Mouse (Mus musculus): ENCODE measurements around the gene Phldb3. TPM values are rescaled to one million over a fixed set of nuclear protein-coding genes. Genes with fewer than 3 reads are reported as not detected.
A peak's percentile ranks its signal among the peaks of the same experiment; 100 is the strongest.

Phldb3 gene
- total and polyA plus RNA-seq, 2 experiments from 2014 or later, result not detected

DNA sequence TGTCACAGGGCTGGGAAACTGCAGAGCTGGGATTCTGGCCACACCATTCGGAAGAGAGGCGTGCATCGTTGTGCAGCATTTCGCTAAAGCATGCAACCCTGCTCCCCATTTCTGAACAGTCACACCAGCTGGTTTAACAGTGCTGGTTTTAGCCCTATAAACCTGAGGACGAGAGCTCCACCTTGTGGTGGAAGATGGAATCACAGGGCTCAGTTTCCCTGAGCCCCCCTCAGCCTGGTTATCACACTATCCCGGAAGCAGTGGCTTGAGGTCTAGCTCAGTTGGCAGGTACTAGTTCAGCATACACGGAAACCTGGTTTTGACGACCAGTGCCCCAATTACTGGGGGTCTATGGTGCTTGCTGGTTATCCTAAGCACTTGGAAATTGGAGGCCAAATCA lies 52.0 kb downstream of the Phldb3 start:
- no peak overlapping the region for H3K9ac ChIP-seq
- no peaks in the 10 kb centered on the region for H3K27me3 ChIP-seq (ENCODE audit: insufficient read depth, low read length)
- H3K4me2 ChIP-seq (ENCODE audit: low read depth), result no peak overlapping the region
- no peaks in the 10 kb centered on the region for H3K36me3 ChIP-seq (ENCODE audit: insufficient read depth)
- TF ChIP-seq CTCF (IDR thresholded peaks at IDR 0.05; ENCODE audit: low read depth), result peak; percentile 96
- DNase-seq (peak; percentile 87), ATAC-seq (peak; percentile 81)
- no peaks in the 10 kb centered on the region for H3K9me3 ChIP-seq (ENCODE audit: low read length)
- 10% methylated on average over 8 of the region's 8 CpGs for WGBS
- no peak overlapping the region for H3K4me3 ChIP-seq (ENCODE audit: low read depth, low read length)
- no peak overlapping the region for H3K27ac ChIP-seq (ENCODE audit: low read depth, low read length)
- no peaks in the 10 kb centered on the region for H3K4me1 ChIP-seq (ENCODE audit: insufficient read depth)

DNA sequence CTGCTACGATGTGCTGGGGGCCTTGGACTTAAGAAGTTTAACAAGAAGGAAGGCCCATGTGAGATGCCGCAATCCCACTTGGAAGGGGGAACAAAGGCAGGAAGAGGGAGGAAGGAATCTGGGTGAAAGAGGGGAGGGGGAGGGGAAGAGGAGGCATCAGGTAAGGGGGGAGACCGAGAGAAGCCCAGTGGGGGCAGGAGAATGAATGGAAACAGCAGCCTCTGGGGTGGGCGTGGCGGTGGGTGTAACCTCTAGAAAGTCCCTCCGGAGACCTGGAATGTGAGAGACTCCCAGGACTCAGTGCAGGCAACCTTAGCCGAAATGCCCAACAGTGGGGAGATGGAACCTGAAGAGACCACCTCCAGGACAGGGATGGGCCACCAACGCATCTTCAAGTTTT lies 53.7 kb downstream of the Phldb3 start:
- TF ChIP-seq CTCF (IDR thresholded peaks at IDR 0.05; ENCODE audit: low read depth), result no peak
- Histone ChIP-seq H3K27ac (ENCODE audit: low read depth, low read length) (no peak overlapping the region), H3K4me1 (ENCODE audit: insufficient read depth) (no peaks in the 10 kb centered on the region), H3K4me2 (ENCODE audit: low read depth) (no peak overlapping the region), H3K9me3 (ENCODE audit: low read length) (no peaks in the 10 kb centered on the region), H3K27me3 (ENCODE audit: insufficient read depth, low read length) (no peaks in the 10 kb centered on the region), H3K9ac (no peak overlapping the region), H3K36me3 (ENCODE audit: insufficient read depth) (no peaks in the 10 kb centered on the region), H3K4me3 (ENCODE audit: low read depth, low read length) (no peak overlapping the region)
- no peak for DNase-seq
- no peak for ATAC-seq
- WGBS, result 40% methylated on average over 8 of the region's 8 CpGs

DNA sequence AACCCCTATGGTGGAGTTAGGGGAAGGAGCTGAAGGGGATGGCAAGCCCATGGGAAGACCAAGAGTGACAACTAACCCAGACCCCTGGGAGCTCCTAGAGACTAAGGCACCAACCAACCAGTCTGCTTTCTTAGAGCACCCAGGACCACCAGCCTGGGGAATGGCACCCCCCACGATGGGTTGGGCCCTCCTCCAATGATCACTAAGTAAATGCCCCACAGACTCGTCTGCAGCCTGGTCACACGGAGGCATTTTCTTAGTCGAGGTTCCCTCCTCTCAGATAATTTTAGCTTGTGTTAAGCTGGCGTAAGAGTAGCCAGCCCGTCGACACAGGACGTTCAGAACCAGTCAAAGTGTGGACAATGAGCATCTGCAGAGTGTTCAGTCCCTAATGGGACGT lies 54.4 kb downstream of the Phldb3 start:
- H3K4me1 ChIP-seq (ENCODE audit: insufficient read depth), result no peaks in the 10 kb centered on the region
- no peak for ATAC-seq
- H3K9ac ChIP-seq, result no peak overlapping the region
- no peaks in the 10 kb centered on the region for H3K9me3 ChIP-seq (ENCODE audit: low read length)
- no peak overlapping the region for H3K4me3 ChIP-seq (ENCODE audit: low read depth, low read length)
- H3K27ac ChIP-seq (ENCODE audit: low read depth, low read length), result no peak overlapping the region
- H3K27me3 ChIP-seq (ENCODE audit: insufficient read depth, low read length), result no peaks in the 10 kb centered on the region
- 81% methylated on average over 9 of the region's 9 CpGs for WGBS
- no peak for TF ChIP-seq CTCF (IDR thresholded peaks at IDR 0.05; ENCODE audit: low read depth)
- DNase-seq, result no peak
- no peaks in the 10 kb centered on the region for H3K36me3 ChIP-seq (ENCODE audit: insufficient read depth)
- no peak overlapping the region for H3K4me2 ChIP-seq (ENCODE audit: low read depth)

DNA sequence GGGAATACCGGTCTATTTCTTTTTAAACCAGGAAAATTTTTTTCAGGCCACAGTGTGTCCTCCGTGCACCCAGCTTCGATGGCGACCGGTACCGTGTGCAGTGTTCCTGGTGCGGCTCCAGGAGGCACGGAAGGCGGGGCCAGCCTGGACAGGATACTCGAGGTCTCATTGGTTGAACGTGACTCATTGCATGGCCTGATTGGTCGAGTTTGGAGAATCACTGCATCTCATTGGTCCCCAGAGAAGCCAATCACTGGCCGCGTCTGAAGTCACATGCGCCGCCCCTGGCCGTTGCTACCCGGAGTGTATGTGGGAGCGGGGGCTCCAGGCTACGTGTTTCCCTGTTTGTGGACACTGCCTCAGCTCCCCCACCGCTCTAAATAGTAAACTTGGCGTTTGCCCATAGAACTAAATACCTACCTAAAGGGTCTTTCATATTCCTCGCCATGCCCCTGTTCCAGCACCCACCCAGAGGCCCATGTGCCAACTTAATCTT lies 61.4 kb downstream of the Phldb3 start:
- no peaks in the 10 kb centered on the region for H3K27me3 ChIP-seq (ENCODE audit: insufficient read depth, low read length)
- no peaks in the 10 kb centered on the region for H3K4me1 ChIP-seq (ENCODE audit: insufficient read depth)
- no peak overlapping the region for H3K4me2 ChIP-seq (ENCODE audit: low read depth)
- DNase-seq (no peak), ATAC-seq (no peak)
- no peak overlapping the region for H3K27ac ChIP-seq (ENCODE audit: low read depth, low read length)
- 93% methylated on average over 23 of the region's 23 CpGs for WGBS
- no peaks in the 10 kb centered on the region for H3K9me3 ChIP-seq (ENCODE audit: low read length)
- H3K4me3 ChIP-seq (ENCODE audit: low read depth, low read length), result no peak overlapping the region
- H3K9ac ChIP-seq, result no peak overlapping the region
- TF ChIP-seq CTCF (IDR thresholded peaks at IDR 0.05; ENCODE audit: low read depth), result no peak
- H3K36me3 ChIP-seq (ENCODE audit: insufficient read depth), result no peaks in the 10 kb centered on the region

DNA sequence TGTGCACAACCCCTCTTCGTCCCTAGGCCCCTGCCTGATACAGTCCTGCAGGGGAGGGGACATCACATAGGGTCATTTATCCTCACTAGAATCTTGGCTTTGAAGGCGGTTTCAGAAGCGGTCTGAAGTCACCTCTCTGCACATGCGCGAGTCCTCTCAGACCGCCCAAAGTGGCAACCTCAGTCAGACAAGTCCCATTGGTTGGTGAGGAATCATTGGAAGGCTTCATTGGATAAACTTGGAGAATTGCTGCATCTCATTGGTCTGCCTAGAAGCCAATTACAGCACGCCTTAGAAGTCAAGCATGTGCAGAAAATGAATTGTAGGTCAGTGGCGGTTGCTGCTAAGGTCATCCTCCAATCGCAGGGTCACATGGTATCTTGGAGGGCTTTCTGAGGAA lies 66.0 kb downstream of the Phldb3 start, which contains the start of gene Tex101:
TSS of gene Tex101 (minus strand) at position 101 of the 400 bp plus-strand sequence.
- H3K27ac ChIP-seq (ENCODE audit: low read depth, low read length), result no peak within 1 kb of the TSS
- H3K4me3 ChIP-seq (ENCODE audit: low read depth, low read length), result no peak within 1 kb of the TSS
- no peaks in the 10 kb centered on the region for H3K27me3 ChIP-seq (ENCODE audit: insufficient read depth, low read length)
- H3K4me2 ChIP-seq (ENCODE audit: low read depth), result no peak within 1 kb of the TSS
- H3K4me1 ChIP-seq (ENCODE audit: insufficient read depth), result no peaks in the 10 kb centered on the region
- ATAC-seq, result no peak
- no peaks in the 10 kb centered on the region for H3K36me3 ChIP-seq (ENCODE audit: insufficient read depth)
- WGBS, result 88% methylated on average over 9 of the region's 9 CpGs
- TF ChIP-seq CTCF (IDR thresholded peaks at IDR 0.05; ENCODE audit: low read depth), result no peak
- no peak for DNase-seq
- no peaks in the 10 kb centered on the region for H3K9me3 ChIP-seq (ENCODE audit: low read length)
- H3K9ac ChIP-seq, result no peak within 1 kb of the TSS

Other genes with a start within 250 kb of the Phldb3 start
- 1.2 and 1.5 TPM in 2 replicates for gene Kcnn4, start 240.5 kb upstream of the Phldb3 start, total RNA-seq (2014; rRNA removed)
- gene Kcnn4, start 240.5 kb upstream of the Phldb3 start, polyA plus RNA-seq (2015; fragmentation: Nextera tagmentation; extraction: Ambion mirVana), result 0.88 and 1.1 TPM in 2 replicates
- 23.9 and 31.8 TPM in 2 replicates for gene Smg9, start 211.1 kb upstream of the Phldb3 start, total RNA-seq (2014; rRNA removed)
- gene Smg9, start 211.1 kb upstream of the Phldb3 start, polyA plus RNA-seq (2015; fragmentation: Nextera tagmentation; extraction: Ambion mirVana), result 25.2 and 28.5 TPM in 2 replicates
- gene Irgc1, start 158.5 kb upstream of the Phldb3 start, total RNA-seq (2014; rRNA removed), result not detected in 2 replicates
- gene Irgc1, start 158.5 kb upstream of the Phldb3 start, polyA plus RNA-seq (2015; fragmentation: Nextera tagmentation; extraction: Ambion mirVana), result not detected in 2 replicates
- gene Plaur, start 148.3 kb upstream of the Phldb3 start, total RNA-seq (2014; rRNA removed), result 0.85 and 1.3 TPM in 2 replicates
- gene Plaur, start 148.3 kb upstream of the Phldb3 start, polyA plus RNA-seq (2015; fragmentation: Nextera tagmentation; extraction: Ambion mirVana), result 1.2 and 1.3 TPM in 2 replicates
- 412 and 434 TPM in 2 replicates for gene Cadm4, start 128.7 kb upstream of the Phldb3 start, total RNA-seq (2014; rRNA removed)
- 102 and 107 TPM in 2 replicates for gene Cadm4, start 128.7 kb upstream of the Phldb3 start, polyA plus RNA-seq (2015; fragmentation: Nextera tagmentation; extraction: Ambion mirVana)
- gene Zfp428, start 103.8 kb upstream of the Phldb3 start, total RNA-seq (2014; rRNA removed), result 196 and 242 TPM in 2 replicates
- 258 and 279 TPM in 2 replicates for gene Zfp428, start 103.8 kb upstream of the Phldb3 start, polyA plus RNA-seq (2015; fragmentation: Nextera tagmentation; extraction: Ambion mirVana)
- gene AC161166.1, start 98.3 kb upstream of the Phldb3 start, total RNA-seq (2014; rRNA removed), result not detected in 2 replicates
- 0.13 and 0.31 TPM in 2 replicates for gene AC161166.1, start 98.3 kb upstream of the Phldb3 start, polyA plus RNA-seq (2015; fragmentation: Nextera tagmentation; extraction: Ambion mirVana)
- 103 and 119 TPM in 2 replicates for gene Irgq, start 80.1 kb upstream of the Phldb3 start, total RNA-seq (2014; rRNA removed)
- 20.8 and 26.8 TPM in 2 replicates for gene Irgq, start 80.1 kb upstream of the Phldb3 start, polyA plus RNA-seq (2015; fragmentation: Nextera tagmentation; extraction: Ambion mirVana)
- gene Pinlyp, start 64.6 kb upstream of the Phldb3 start, total RNA-seq (2014; rRNA removed), result 0.31 and 0.43 TPM in 2 replicates
- not detected in 2 replicates for gene Pinlyp, start 64.6 kb upstream of the Phldb3 start, polyA plus RNA-seq (2015; fragmentation: Nextera tagmentation; extraction: Ambion mirVana)
- gene Xrcc1, start 64.5 kb upstream of the Phldb3 start, total RNA-seq (2014; rRNA removed), result 41.1 and 49.8 TPM in 2 replicates
- 42.1 and 48.6 TPM in 2 replicates for gene Xrcc1, start 64.5 kb upstream of the Phldb3 start, polyA plus RNA-seq (2015; fragmentation: Nextera tagmentation; extraction: Ambion mirVana)
- gene Ethe1, start 23.2 kb upstream of the Phldb3 start, total RNA-seq (2014; rRNA removed), result 24.2 and 25.8 TPM in 2 replicates
- gene Ethe1, start 23.2 kb upstream of the Phldb3 start, polyA plus RNA-seq (2015; fragmentation: Nextera tagmentation; extraction: Ambion mirVana), result 24.3 and 26.8 TPM in 2 replicates
- 0.38 and 1.2 TPM in 2 replicates for gene Zfp575, start 23.1 kb upstream of the Phldb3 start, total RNA-seq (2014; rRNA removed)
- 19.4 and 24.8 TPM in 2 replicates for gene Zfp575, start 23.1 kb upstream of the Phldb3 start, polyA plus RNA-seq (2015; fragmentation: Nextera tagmentation; extraction: Ambion mirVana)
- gene Lypd3, start 25.8 kb downstream of the Phldb3 start, total RNA-seq (2014; rRNA removed), result 0.23 and 0.33 TPM in 2 replicates
- 0.67 and 1.3 TPM in 2 replicates for gene Lypd3, start 25.8 kb downstream of the Phldb3 start, polyA plus RNA-seq (2015; fragmentation: Nextera tagmentation; extraction: Ambion mirVana)
- not detected in 2 replicates for gene Tex101, start 65.9 kb downstream of the Phldb3 start, total RNA-seq (2014; rRNA removed)
- gene Tex101, start 65.9 kb downstream of the Phldb3 start, polyA plus RNA-seq (2015; fragmentation: Nextera tagmentation; extraction: Ambion mirVana), result not detected in 2 replicates
- not detected in 2 replicates for gene BC049730, start 98.5 kb downstream of the Phldb3 start, total RNA-seq (2014; rRNA removed)
- gene BC049730, start 98.5 kb downstream of the Phldb3 start, polyA plus RNA-seq (2015; fragmentation: Nextera tagmentation; extraction: Ambion mirVana), result not detected in 2 replicates
- gene Gm4763, start 116.1 kb downstream of the Phldb3 start, total RNA-seq (2014; rRNA removed), result not detected in 2 replicates
- gene Gm4763, start 116.1 kb downstream of the Phldb3 start, polyA plus RNA-seq (2015; fragmentation: Nextera tagmentation; extraction: Ambion mirVana), result not detected in 2 replicates
- gene Cd177, start 149.5 kb downstream of the Phldb3 start, total RNA-seq (2014; rRNA removed), result 0.48 TPM in 1 of 2 replicates, not detected in the other
- gene Cd177, start 149.5 kb downstream of the Phldb3 start, polyA plus RNA-seq (2015; fragmentation: Nextera tagmentation; extraction: Ambion mirVana), result 0.27 and 0.28 TPM in 2 replicates
- gene Ceacam10, start 166.4 kb downstream of the Phldb3 start, total RNA-seq (2014; rRNA removed), result 0.57 TPM in 1 of 2 replicates, not detected in the other
- gene Ceacam10, start 166.4 kb downstream of the Phldb3 start, polyA plus RNA-seq (2015; fragmentation: Nextera tagmentation; extraction: Ambion mirVana), result 0.14 TPM in 1 of 2 replicates, not detected in the other

All from forebrain, postnatal 0 days (tissue).